Mouse (Mus musculus): Measurements from ENCODE around the gene Cnot9.
"Not testable (repeated sequence)": the region's sequence is repeated elsewhere in the genome, so short reads cannot be mapped to it uniquely, and the experiment has no call there.

The Cnot9 gene

GRCm38 (mm10) chr1:74505721-74506464, at the start of gene Cnot9:
TSS of gene Cnot9 (plus strand) at chr1:74506058.
- DNase-seq (ENCODE audit: low read depth in 2 of 2, low spot score in 2 of 2): peak; percentile 100

GRCm38 (mm10) chr1:74460273-74460672, 45.6 kb upstream of the Cnot9 start:
- DNase-seq (ENCODE audit: low read depth in 2 of 2, low spot score in 2 of 2): peak in 1 of 2 experiments; percentile 16

DNA sequence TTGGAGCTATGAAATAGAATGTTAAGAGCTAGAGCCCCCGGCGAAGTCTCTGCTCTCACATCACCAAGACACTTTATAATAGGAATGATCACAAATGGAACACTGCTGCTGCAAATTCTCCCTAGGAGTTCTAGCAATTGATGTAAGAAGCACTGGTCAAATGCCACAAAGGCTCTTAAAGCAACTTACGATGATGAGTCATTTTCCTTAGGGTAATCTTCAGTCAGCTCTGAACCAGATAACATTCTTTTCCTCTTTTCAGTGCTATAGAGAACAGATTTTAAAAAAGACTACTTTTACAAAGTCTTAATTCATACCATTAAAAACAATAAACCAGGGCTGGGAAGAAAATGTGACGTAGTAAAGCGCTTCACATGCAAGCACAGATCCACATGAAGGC, 20.1 kb upstream of the Cnot9 start:
- no peak for DNase-seq (ENCODE audit: low read depth in 2 of 2, low spot score in 2 of 2)

DNA sequence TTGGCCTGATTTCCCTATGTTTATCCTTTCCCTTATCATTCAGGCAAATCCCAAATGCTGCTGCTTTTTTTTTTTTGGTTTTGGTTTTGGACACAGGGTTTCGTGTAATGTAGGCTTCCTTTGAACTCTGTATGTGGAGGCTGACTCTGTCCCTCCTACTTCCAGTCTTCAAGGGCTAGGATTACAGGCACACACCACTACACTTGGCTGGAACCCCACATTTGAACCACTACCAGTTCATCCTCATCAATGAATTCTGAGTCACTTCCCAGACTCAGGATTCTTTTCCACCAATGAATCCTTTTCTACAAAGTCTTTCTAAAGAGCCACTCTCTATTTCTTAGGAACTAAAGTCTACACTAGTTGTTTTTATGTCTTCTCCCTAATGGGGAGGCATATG, 4.8 kb upstream of the Cnot9 start:
- no peak for DNase-seq (ENCODE audit: low read depth in 2 of 2, low spot score in 2 of 2)

DNA sequence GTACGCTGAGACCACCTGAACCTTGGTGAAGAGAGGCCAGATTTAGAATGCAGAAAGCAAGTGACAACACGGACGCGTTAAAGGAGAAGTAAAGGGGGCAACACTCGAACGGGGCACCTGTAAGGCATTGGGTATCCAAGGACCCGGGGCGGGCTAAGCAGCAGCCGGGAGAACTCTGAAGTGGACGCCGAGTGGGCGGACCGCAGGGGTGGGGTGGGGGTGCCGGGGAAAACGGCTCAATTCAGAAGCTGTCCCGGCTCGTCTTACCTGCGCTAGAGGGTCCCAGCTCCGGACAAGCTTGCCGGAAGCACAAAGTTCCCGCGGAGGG, 501 bp upstream of the Cnot9 start:
- DNase-seq (ENCODE audit: low read depth in 2 of 2, low spot score in 2 of 2): no peak

DNA sequence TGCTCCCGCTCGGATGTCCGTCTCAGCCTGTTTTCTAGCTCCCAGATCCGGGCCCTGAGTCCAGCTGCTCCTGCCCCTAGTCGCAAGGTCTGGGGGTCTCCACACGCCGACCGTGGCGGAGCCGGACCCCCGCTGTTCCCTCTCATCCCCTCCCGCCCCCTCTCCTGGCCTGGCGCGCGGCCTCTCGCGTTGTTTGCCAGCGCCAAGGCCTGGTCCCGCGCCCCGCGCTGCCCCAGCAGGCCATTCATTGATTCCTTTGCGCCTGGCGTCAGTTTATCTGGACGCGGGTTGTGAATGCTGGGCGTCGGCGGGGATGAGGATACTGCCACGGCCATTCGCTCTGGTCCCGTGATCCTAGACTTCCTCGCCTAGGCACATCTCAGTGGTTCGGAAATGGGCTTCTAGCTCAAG, 618 bp downstream of the Cnot9 start:
- DNase-seq (ENCODE audit: low read depth in 2 of 2, low spot score in 2 of 2): peak in 1 of 2 experiments; percentile 21

GRCm38 (mm10) chr1:74507780-74508179, 1.9 kb downstream of the Cnot9 start:
- no peak for DNase-seq (ENCODE audit: low read depth in 2 of 2, low spot score in 2 of 2)

- no peak for DNase-seq (ENCODE audit: low read depth in 2 of 2, low spot score in 2 of 2)
These were observed 5.4 kb downstream of the Cnot9 start for GRCm38 (mm10) chr1:74511306-74511705.

- not testable (repeated sequence) for DNase-seq (ENCODE audit: low read depth in 2 of 2, low spot score in 2 of 2)
These were observed 7.1 kb downstream of the Cnot9 start for GRCm38 (mm10) chr1:74512999-74513398.

DNA sequence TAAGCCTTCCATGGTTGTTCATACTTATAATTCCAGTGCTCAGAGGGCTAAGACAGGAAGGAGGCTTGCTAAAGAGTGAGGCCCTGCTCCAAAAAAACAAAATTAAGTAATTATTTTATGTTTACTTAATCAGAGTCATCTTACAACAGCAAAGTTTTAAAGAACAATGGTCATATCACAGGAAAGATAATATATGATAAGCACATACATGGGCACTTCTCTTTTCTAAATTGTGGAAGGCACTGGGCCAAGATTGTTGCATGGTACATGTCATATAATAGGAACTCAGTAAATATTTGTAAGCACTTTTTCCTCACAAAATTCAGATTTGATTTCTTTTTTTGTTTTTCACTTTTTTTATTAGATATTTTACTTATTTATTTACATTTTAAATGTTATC, 14.0 kb downstream of the Cnot9 start:
- DNase-seq (ENCODE audit: low read depth in 2 of 2, low spot score in 2 of 2): no peak

- no peak for DNase-seq (ENCODE audit: low read depth in 2 of 2, low spot score in 2 of 2)
These were observed 18.9 kb downstream of the Cnot9 start for GRCm38 (mm10) chr1:74524746-74525145.

- no peak for DNase-seq (ENCODE audit: low read depth in 2 of 2, low spot score in 2 of 2)
These were observed 22.7 kb downstream of the Cnot9 start for GRCm38 (mm10) chr1:74528589-74528988.

DNA sequence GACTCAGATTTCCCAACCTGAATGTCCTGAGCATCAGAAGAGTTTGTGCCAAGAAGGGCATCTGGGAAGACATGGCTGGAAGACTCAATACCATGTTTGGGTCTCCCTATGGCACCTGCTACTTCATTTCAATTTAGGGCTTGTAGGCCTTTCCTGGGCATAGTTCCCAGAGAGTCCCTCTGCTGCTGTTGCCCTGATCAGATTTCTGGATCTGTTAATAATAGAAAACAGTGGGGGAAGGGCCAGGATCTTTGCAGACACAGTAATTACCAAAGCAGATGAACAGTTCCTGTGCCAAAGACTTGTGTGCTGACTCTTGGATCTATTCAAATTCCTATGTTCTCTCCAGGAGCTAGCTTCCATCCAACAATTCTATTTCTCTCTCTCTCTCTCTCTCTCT, 32.8 kb downstream of the Cnot9 start:
- DNase-seq (ENCODE audit: low read depth in 2 of 2, low spot score in 2 of 2): no peak

GRCm38 (mm10) chr1:74542451-74542961, 36.6 kb downstream of the Cnot9 start, which contains the start of gene Plcd4:
TSS of gene Plcd4 (plus strand) at chr1:74542888.
- DNase-seq (ENCODE audit: low read depth in 2 of 2, low spot score in 2 of 2): no peak

DNA sequence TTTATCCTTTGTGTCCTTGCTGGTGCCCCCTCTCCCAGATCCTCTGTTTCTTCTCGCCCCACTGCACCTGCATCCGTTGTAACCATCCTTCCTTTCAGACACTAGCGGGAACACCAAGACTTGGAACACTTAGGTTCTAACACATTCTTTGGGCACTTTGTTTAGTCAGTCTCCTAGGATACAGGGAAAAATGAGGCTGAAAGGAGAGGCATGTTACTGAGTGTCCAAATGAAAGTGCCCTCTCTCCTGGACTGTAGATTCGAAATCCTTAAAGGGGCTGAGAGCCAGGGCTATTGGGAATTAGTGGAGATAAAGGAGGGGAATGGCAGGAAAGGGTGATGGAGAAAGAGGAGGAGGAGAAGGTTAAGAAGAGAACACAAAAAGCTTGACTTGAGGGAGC, 38.3 kb downstream of the Cnot9 start, which contains the start of gene Usp37:
Gene Usp37 (minus strand): TSS at position 101 of the 400 bp plus-strand sequence.
- DNase-seq (ENCODE audit: low read depth in 2 of 2, low spot score in 2 of 2): no peak

GRCm38 (mm10) chr1:74559061-74559460, 53.2 kb downstream of the Cnot9 start:
- no peak for DNase-seq (ENCODE audit: low read depth in 2 of 2, low spot score in 2 of 2)

- DNase-seq (ENCODE audit: low read depth in 2 of 2, low spot score in 2 of 2): no peak
These were observed 60.0 kb downstream of the Cnot9 start for GRCm38 (mm10) chr1:74565834-74566233.

GRCm38 (mm10) chr1:74569739-74570719, 64.2 kb downstream of the Cnot9 start:
- DNase-seq (ENCODE audit: low read depth in 2 of 2, low spot score in 2 of 2): no peak

All from CD8-positive naive resting alpha-beta T cell, adult 2 months (primary cell).